Mouse (Mus musculus) MN1 (cell line): ENCODE measurements at regions not wholly inside any gene's neighbourhood (a gene's known extent, or its start where the extent isn't known, plus 50 kb on each side); places are given as distances from the start of the nearest gene placed in this dataset.

Experiments used
- DNase-seq: peaks from one replicate; pipeline ENCODE4 v3.0.0-alpha.2; 2016; ENCODE audit warnings: low spot score

GRCm38 (mm10) chr12:12567734-12568104 is 305.8 kb downstream of the Fam49a start:
- no peak for DNase-seq

- DNase-seq = no peak
Observed at GRCm38 (mm10) chr12:12567058-12567733, 305.3 kb downstream of the Fam49a start.

GRCm38 (mm10) chr12:12562267-12562666 is 300.3 kb downstream of the Fam49a start:
- DNase-seq = no peak

GRCm38 (mm10) chr12:12551818-12552217 is 289.9 kb downstream of the Fam49a start:
- DNase-seq = no peak

- DNase-seq = no peak
Observed at GRCm38 (mm10) chr12:12549649-12550048, 287.7 kb downstream of the Fam49a start.

- DNase-seq = no peak
Observed at GRCm38 (mm10) chr12:12548688-12549087, 286.7 kb downstream of the Fam49a start.

GRCm38 (mm10) chr12:12547477-12547876 is 285.5 kb downstream of the Fam49a start:
- no peak for DNase-seq

- no peak for DNase-seq
Observed at GRCm38 (mm10) chr12:12546372-12547031, 284.6 kb downstream of the Fam49a start.

GRCm38 (mm10) chr12:12541076-12542070 is 279.4 kb downstream of the Fam49a start:
- no peak for DNase-seq

GRCm38 (mm10) chr12:12539291-12539690 is 277.4 kb downstream of the Fam49a start:
- no peak for DNase-seq

GRCm38 (mm10) chr12:12534779-12535178 is 272.8 kb downstream of the Fam49a start:
- DNase-seq = no peak

GRCm38 (mm10) chr12:12530796-12531195 is 268.9 kb downstream of the Fam49a start:
- DNase-seq = no peak

GRCm38 (mm10) chr12:12529541-12529940 is 267.6 kb downstream of the Fam49a start:
- DNase-seq = no peak

GRCm38 (mm10) chr12:12528478-12528981 is 266.6 kb downstream of the Fam49a start:
- DNase-seq = no peak

- DNase-seq = no peak
Observed at GRCm38 (mm10) chr12:12527766-12528477, 266.0 kb downstream of the Fam49a start.

GRCm38 (mm10) chr12:12527366-12527765 is 265.4 kb downstream of the Fam49a start:
- DNase-seq = peak; percentile 8

GRCm38 (mm10) chr12:12520311-12520852 is 258.4 kb downstream of the Fam49a start:
- DNase-seq = no peak

GRCm38 (mm10) chr12:12518490-12519070 is 256.6 kb downstream of the Fam49a start:
- DNase-seq = peak; percentile 21

- DNase-seq = no peak
Observed at GRCm38 (mm10) chr12:12517020-12517419, 255.1 kb downstream of the Fam49a start.

GRCm38 (mm10) chr12:12510764-12511163 is 248.8 kb downstream of the Fam49a start:
- DNase-seq = no peak
